10 mouse cellular contexts compared by ENCODE assay signal in genomic region chr4:128737825-128738610, GRCm38 (mm10). TPM values are rescaled to one million over a fixed set of nuclear protein-coding genes. Genes with fewer than 3 reads are reported as not detected.
DNase-seq lines count a peak whose midpoint lies in the region; ATAC-seq and TF ChIP-seq lines count a peak whose summit lies in the region.
"Had no signal": no experiment of that assay in that cellular context is flagged by ENCODE, and none has a peak within 500 bp of the region (broad histone marks: within the 10 kb centered on the region; RNA-seq: fewer than 3 reads in every experiment).

No protein-coding gene starts in this region.

- H3K79me2 ChIP-seq in heart, adult 2 months (replicated peaks; ENCODE audit: control insufficient read depth, insufficient read depth, low read length) = peaks cover 7% of the 10 kb centered on the region

- intact Hi-C loops in heart, adult 2 months (cut with DNase I) = no loop called here

- H3K4me1 ChIP-seq in heart, embryonic 15.5 days (replicated peaks) = peaks cover 66% of the 10 kb centered on the region
- peaks cover 35% of the 10 kb centered on the region for H3K4me1 ChIP-seq in heart, adult 2 months (ENCODE audit: control insufficient read depth, insufficient read depth, low read length)
- peaks cover 65% of the 10 kb centered on the region for H3K4me1 ChIP-seq in forebrain, embryonic 16.5 days (replicated peaks; ENCODE audit: control insufficient read depth, insufficient read depth, low read length)
- H3K4me1 ChIP-seq in midbrain, embryonic 13.5 days (replicated peaks) = peaks cover 81% of the 10 kb centered on the region

- 0 out of 2 replicates have a peak, but pooled peaks cover 3% of the 10 kb centered on the region for H3K36me3 ChIP-seq in heart, embryonic 15.5 days
- peaks cover 7% of the 10 kb centered on the region for H3K36me3 ChIP-seq in heart, adult 2 months (ENCODE audit: control insufficient read depth, insufficient read depth, low read length)
- no peaks in the 10 kb centered on the region for H3K36me3 ChIP-seq in forebrain, embryonic 16.5 days (ENCODE audit: control insufficient read depth, insufficient read depth)
- 0 out of 2 replicates have a peak, but pooled peaks cover 2% of the 10 kb centered on the region for H3K36me3 ChIP-seq in midbrain, embryonic 13.5 days

- DNase-seq in heart, adult 2 months = no peak
- DNase-seq in NIH3T3 (ENCODE audit: low read depth) = peak; percentile 39
- DNase-seq in testis, postnatal 10 days (ENCODE audit: low spot score) = no peak
- DNase-seq in ovary, adult 18-20 months (ENCODE audit: low spot score) = no peak
- DNase-seq in gastrocnemius, postnatal 25 days = no peak
- DNase-seq: layer of hippocampus, postnatal 36 days had no signal

- WGBS in heart, embryonic 15.5 days = 54% methylated on average over 14 of the region's 14 CpGs
- WGBS in heart, adult 2 months = 62% methylated on average over 14 of the region's 14 CpGs
- WGBS in forebrain, embryonic 16.5 days = 27% methylated on average over 14 of the region's 14 CpGs
- WGBS in midbrain, embryonic 13.5 days = 46% methylated on average over 14 of the region's 14 CpGs

- no peak for ATAC-seq in heart, embryonic 15.5 days (replicated peaks; ENCODE audit: insufficient number of reproducible peaks, insufficient read depth, low FRiP score, low read depth)
- no peak for ATAC-seq in forebrain, embryonic 16.5 days
- no peak for ATAC-seq in midbrain, embryonic 13.5 days

- no peaks in the 10 kb centered on the region for H3K27me3 ChIP-seq in heart, embryonic 15.5 days
- H3K27me3 ChIP-seq in heart, adult 2 months (ENCODE audit: control insufficient read depth, insufficient read depth, low read length) = no peaks in the 10 kb centered on the region
- no peaks in the 10 kb centered on the region for H3K27me3 ChIP-seq in forebrain, embryonic 16.5 days (replicated peaks; ENCODE audit: control insufficient read depth, insufficient read depth, low read length)
- no peaks in the 10 kb centered on the region for H3K27me3 ChIP-seq in midbrain, embryonic 13.5 days

- no peak overlapping the region for H3K4me3 ChIP-seq in heart, embryonic 15.5 days
- no peak overlapping the region for H3K4me3 ChIP-seq in heart, adult 2 months
- no peak overlapping the region for H3K4me3 ChIP-seq in forebrain, embryonic 16.5 days (replicated peaks; ENCODE audit: low read length)
- no peak overlapping the region for H3K4me3 ChIP-seq in midbrain, embryonic 13.5 days (replicated peaks)

- TF ChIP-seq CTCF in heart, adult 2 months (IDR thresholded peaks at IDR 0.05) = no peak

- H3K9me3 ChIP-seq in heart, embryonic 15.5 days (replicated peaks) = no peaks in the 10 kb centered on the region
- no peaks in the 10 kb centered on the region for H3K9me3 ChIP-seq in forebrain, embryonic 16.5 days (ENCODE audit: control insufficient read depth, low read length)
- no peaks in the 10 kb centered on the region for H3K9me3 ChIP-seq in midbrain, embryonic 13.5 days

- H3K9ac ChIP-seq in heart, embryonic 15.5 days = peak overlapping the region; percentile 34; the same call in 1 of the 2 replicates
- no peak overlapping the region for H3K9ac ChIP-seq in heart, adult 2 months (ENCODE audit: low read depth, low read length)
- no peak overlapping the region for H3K9ac ChIP-seq in forebrain, embryonic 16.5 days (replicated peaks; ENCODE audit: low read depth, low read length)
- H3K9ac ChIP-seq in midbrain, embryonic 13.5 days (replicated peaks) = peak overlapping the region; percentile 52

- peak overlapping the region; percentile 91 for H3K27ac ChIP-seq in heart, embryonic 15.5 days
- no peak overlapping the region for H3K27ac ChIP-seq in heart, adult 2 months
- peak overlapping the region; percentile 32 for H3K27ac ChIP-seq in forebrain, embryonic 16.5 days (ENCODE audit: low read length)
- H3K27ac ChIP-seq in midbrain, embryonic 13.5 days = peak overlapping the region; percentile 92

- TF ChIP-seq POLR2A in heart, adult 2 months (IDR thresholded peaks at IDR 0.05; ENCODE audit: insufficient read depth, low read depth, low read length) = no peak

- no peak for TF ChIP-seq EP300 in heart, adult 2 months (IDR thresholded peaks at IDR 0.05; ENCODE audit: insufficient read depth, low read depth, low read length)

- peak overlapping the region; percentile 37 for H3K4me2 ChIP-seq in heart, embryonic 15.5 days
- 0 out of 2 replicates have a peak overlapping the region, but pooled peaks have one; percentile 3 for H3K4me2 ChIP-seq in forebrain, embryonic 16.5 days (ENCODE audit: low read length)
- H3K4me2 ChIP-seq in midbrain, embryonic 13.5 days (replicated peaks) = peak overlapping the region; percentile 34

RNA-seq across cellular contexts. Expression of gene A3galt2, which starts 17.1 kb away (rescaled TPM):
- polyA plus RNA-seq in heart, embryonic 15.5 days (2015; fragmentation: Nextera tagmentation; extraction: Ambion mirVana) = 0.04 TPM in 1 of 2 replicates, not detected in the other
- total RNA-seq in heart, adult 2 months (2021) = under 1 TPM; 0.08 to 0.16 TPM
- polyA plus RNA-seq in heart, adult 2 months (2012; rRNA removed) = 0.15 and 0.37 TPM in 2 replicates
- polyA plus RNA-seq in forebrain, embryonic 16.5 days (2015; fragmentation: Nextera tagmentation; extraction: Ambion mirVana) = 0.43 and 0.63 TPM in 2 replicates
- polyA plus RNA-seq in midbrain, embryonic 13.5 days (2015; fragmentation: Nextera tagmentation; extraction: Ambion mirVana) = 0.23 and 0.58 TPM in 2 replicates
- total RNA-seq in gastrocnemius, postnatal 25 days (2021) = under 1 TPM in 1 of 2 experiments, not detected in 1; 0.13 TPM
- total RNA-seq: MEL had no signal

Comparison
In these comparisons a context has a peak if more than half of its experiments do, and no peak if none do; other contexts are left out.
1. H3K9ac ChIP-seq: peak in heart, embryonic 15.5 days (single experiment) and midbrain, embryonic 13.5 days (single experiment); none in heart, adult 2 months (single experiment) and forebrain, embryonic 16.5 days (single experiment).
2. Peak in every context shown above with its lines, with median percentiles within 50 percentile points of each other: H3K4me2 ChIP-seq.